Mouse (Mus musculus): ENCODE data around the gene Gm5415. TPM values are rescaled to one million over a fixed set of nuclear protein-coding genes. Genes with fewer than 3 reads are reported as not detected.
"Not testable (repeated sequence)": the region's sequence is repeated elsewhere in the genome, so short reads cannot be mapped to it uniquely, and the experiment has no call there.

The Gm5415 gene
- polyA plus RNA-seq (2012; rRNA removed): not detected in 2 replicates

GRCm38 (mm10) chr1:32547194-32547593, at the start of gene Gm5415:
TSS of gene Gm5415 (minus strand) at chr1:32547294.
- H3K27me3 ChIP-seq (ENCODE audit: control insufficient read depth, insufficient read depth, low read length); H3K27ac ChIP-seq (ENCODE audit: insufficient read depth, low read depth, low read length); H3K36me3 ChIP-seq (ENCODE audit: control insufficient read depth, insufficient read depth, low read length); H3K4me3 ChIP-seq (ENCODE audit: low read depth, low read length); H3K4me1 ChIP-seq (ENCODE audit: control insufficient read depth, insufficient read depth, insufficient read length, low read length): not testable (repeated sequence)
- WGBS: 57% methylated on average over 2 of the region's 7 CpGs

- 93% methylated on average over 2 of the region's 2 CpGs for WGBS
- no peaks in the 10 kb centered on the region for H3K4me1 ChIP-seq (ENCODE audit: control insufficient read depth, insufficient read depth, insufficient read length, low read length)
- TF ChIP-seq POLR2A (IDR thresholded peaks at IDR 0.05; ENCODE audit: low read depth, low read length): no peak
- TF ChIP-seq CTCF (IDR thresholded peaks at IDR 0.05; ENCODE audit: extremely low read depth, insufficient read length, insufficient replicate concordance, low read depth, low read length): no peak
- H3K4me3 ChIP-seq (ENCODE audit: low read depth, low read length): no peak overlapping the region
- no peaks in the 10 kb centered on the region for H3K36me3 ChIP-seq (ENCODE audit: control insufficient read depth, insufficient read depth, low read length)
- H3K27ac ChIP-seq (ENCODE audit: insufficient read depth, low read depth, low read length): no peak overlapping the region
- H3K27me3 ChIP-seq (ENCODE audit: control insufficient read depth, insufficient read depth, low read length): no peaks in the 10 kb centered on the region
Observed at GRCm38 (mm10) chr1:32568901-32569300, 21.8 kb upstream of the Gm5415 start.

GRCm38 (mm10) chr1:32553925-32554324, 6.8 kb upstream of the Gm5415 start:
- no peaks in the 10 kb centered on the region for H3K4me1 ChIP-seq (ENCODE audit: control insufficient read depth, insufficient read depth, insufficient read length, low read length)
- TF ChIP-seq CTCF (IDR thresholded peaks at IDR 0.05; ENCODE audit: extremely low read depth, insufficient read length, insufficient replicate concordance, low read depth, low read length) (no peak), POLR2A (IDR thresholded peaks at IDR 0.05; ENCODE audit: low read depth, low read length) (no peak)
- H3K27ac ChIP-seq (ENCODE audit: insufficient read depth, low read depth, low read length): no peak overlapping the region
- H3K36me3 ChIP-seq (ENCODE audit: control insufficient read depth, insufficient read depth, low read length): no peaks in the 10 kb centered on the region
- no peak overlapping the region for H3K4me3 ChIP-seq (ENCODE audit: low read depth, low read length)
- WGBS: 50% methylated on average over 4 of the region's 4 CpGs
- H3K27me3 ChIP-seq (ENCODE audit: control insufficient read depth, insufficient read depth, low read length): no peaks in the 10 kb centered on the region

- H3K27me3 ChIP-seq (ENCODE audit: control insufficient read depth, insufficient read depth, low read length): no peaks in the 10 kb centered on the region
- no peaks in the 10 kb centered on the region for H3K4me1 ChIP-seq (ENCODE audit: control insufficient read depth, insufficient read depth, insufficient read length, low read length)
- H3K36me3 ChIP-seq (ENCODE audit: control insufficient read depth, insufficient read depth, low read length): no peaks in the 10 kb centered on the region
- H3K4me3 ChIP-seq (ENCODE audit: low read depth, low read length): no peak overlapping the region
- H3K27ac ChIP-seq (ENCODE audit: insufficient read depth, low read depth, low read length): no peak overlapping the region
- no peak for TF ChIP-seq CTCF (IDR thresholded peaks at IDR 0.05; ENCODE audit: extremely low read depth, insufficient read length, insufficient replicate concordance, low read depth, low read length)
- TF ChIP-seq POLR2A (IDR thresholded peaks at IDR 0.05; ENCODE audit: low read depth, low read length): no peak
- 83% methylated on average over 3 of the region's 3 CpGs for WGBS
Observed at GRCm38 (mm10) chr1:32553459-32553858, 6.4 kb upstream of the Gm5415 start.

GRCm38 (mm10) chr1:32503381-32503780, 43.7 kb downstream of the Gm5415 start:
- Histone ChIP-seq H3K27ac (ENCODE audit: insufficient read depth, low read depth, low read length) (no peak overlapping the region), H3K4me3 (ENCODE audit: low read depth, low read length) (no peak overlapping the region), H3K4me1 (ENCODE audit: control insufficient read depth, insufficient read depth, insufficient read length, low read length) (no peaks in the 10 kb centered on the region), H3K36me3 (ENCODE audit: control insufficient read depth, insufficient read depth, low read length) (no peaks in the 10 kb centered on the region), H3K27me3 (ENCODE audit: control insufficient read depth, insufficient read depth, low read length) (no peaks in the 10 kb centered on the region)
- TF ChIP-seq POLR2A (IDR thresholded peaks at IDR 0.05; ENCODE audit: low read depth, low read length) (no peak), CTCF (IDR thresholded peaks at IDR 0.05; ENCODE audit: extremely low read depth, insufficient read length, insufficient replicate concordance, low read depth, low read length) (no peak)
- 91% methylated on average over 6 of the region's 6 CpGs for WGBS
